Mouse (Mus musculus): Measurements from ENCODE around the gene Itih5.

Gene Itih5

DNA sequence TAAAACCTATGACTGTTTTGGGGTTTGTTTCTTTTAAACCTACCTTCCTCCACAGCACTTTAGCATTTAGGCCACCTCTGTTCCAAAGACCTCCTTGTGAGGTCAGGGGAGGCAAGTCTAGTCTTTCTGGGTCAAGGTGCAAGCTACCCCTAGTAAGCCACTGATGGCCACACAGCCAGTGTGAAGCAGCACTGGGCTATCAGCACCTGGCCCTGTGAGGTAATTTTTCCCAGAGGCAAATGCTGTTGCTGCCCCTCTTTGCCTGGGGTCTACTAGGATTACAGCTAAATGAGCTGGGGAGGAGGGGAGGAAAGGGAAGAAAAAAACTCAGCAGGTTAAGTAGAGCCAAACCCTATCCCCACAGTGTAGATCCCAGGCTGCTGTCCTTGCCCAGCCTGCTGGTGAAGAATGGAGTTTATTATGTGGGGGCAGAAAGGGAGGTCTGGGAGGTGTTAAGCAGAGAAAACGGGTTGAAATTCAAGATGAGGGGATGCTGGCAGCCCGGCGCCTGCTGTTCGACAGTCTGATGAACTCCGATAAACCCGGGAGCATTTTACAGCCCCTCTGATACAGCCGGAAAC lies 110.6 kb downstream of the Itih5 start:
- no peak for DNase-seq

DNA sequence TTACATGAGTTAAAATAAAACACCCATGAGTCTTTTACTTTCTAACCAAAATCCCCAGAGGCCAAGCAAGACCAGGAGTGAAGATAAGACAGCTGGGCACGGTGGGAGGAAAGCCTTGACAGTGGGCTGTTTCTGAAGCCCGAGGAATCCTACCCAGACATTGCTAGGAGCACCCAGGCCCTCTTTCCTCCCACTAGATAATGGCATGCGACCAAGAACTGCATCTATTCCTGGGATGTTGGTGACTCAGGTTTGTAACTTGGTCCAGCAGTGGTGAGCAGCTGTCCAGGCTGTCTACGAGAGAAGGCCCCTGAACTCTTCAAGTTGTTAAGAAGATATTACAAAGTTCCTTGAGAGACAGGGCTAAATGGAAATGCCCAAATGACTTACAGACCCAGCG lies 112.5 kb downstream of the Itih5 start:
- no peak for DNase-seq

DNA sequence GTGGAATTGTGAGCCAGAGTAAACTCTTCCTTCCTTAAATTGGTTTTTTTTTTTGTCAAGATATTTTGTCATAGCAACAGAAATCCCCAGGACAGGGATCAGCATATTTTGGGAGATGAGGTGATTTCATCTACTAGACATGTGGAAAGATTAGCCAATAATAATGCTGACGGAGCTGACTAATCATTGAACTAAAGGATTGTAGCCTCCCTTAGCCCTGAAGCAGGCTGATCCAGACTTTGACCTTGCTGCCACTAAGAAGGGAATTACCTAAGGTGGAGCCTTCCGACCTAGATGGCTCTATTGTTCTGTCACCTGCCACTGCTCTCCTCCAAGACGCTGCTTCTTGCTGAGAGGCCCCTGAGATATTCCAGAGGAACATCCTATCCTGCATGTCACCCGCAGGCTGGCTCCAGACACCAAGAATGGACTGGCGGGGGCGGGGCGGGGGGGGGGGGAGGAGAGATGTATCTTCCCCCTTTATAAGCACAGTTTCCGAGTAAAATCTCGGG lies 119.3 kb downstream of the Itih5 start:
- no peak for DNase-seq

DNA sequence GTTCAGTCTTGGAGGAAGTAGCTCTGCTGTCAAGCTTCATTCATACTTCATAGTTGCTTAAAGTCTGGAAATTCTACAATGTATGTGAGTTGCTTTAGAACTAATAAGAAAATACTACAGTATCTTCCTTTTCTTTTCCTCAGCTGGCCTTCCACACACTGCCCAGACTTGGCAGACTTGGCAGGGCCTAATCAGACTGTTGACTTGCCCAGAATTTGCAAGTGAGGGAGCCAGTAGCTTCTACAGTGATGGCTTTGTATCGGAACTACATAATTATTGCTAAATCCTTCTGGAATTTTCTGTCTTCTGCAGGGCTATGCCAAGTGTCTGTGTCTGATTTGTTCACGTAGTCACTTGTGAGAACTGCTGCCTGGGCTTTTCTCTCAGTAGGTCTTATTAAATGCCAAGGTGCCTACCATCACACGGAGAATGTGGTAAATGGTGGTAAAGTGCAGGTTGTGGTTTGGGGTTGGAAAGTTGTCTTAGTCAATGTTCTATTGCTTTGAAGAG lies 120.2 kb downstream of the Itih5 start:
- no peak for DNase-seq

DNA sequence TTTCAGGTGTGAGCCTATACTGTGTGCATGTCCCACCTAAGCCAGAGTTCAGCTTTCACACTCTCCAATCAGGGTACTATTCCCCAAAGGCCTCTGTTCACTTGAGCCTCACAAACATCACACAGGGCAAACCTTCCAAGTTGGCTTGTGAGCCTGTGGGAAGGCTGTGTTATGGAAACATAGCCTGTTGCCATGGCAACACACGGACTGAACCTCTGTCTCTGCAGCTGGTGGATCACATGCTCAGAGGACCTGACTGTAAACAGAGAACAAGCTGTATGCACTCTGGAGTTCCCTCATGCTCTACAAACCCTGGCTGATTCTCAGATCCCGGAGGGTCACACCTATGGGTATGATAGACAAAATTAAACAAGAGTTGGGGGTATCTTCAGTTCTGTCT lies 122.8 kb downstream of the Itih5 start:
- peak; percentile 74 for DNase-seq

DNA sequence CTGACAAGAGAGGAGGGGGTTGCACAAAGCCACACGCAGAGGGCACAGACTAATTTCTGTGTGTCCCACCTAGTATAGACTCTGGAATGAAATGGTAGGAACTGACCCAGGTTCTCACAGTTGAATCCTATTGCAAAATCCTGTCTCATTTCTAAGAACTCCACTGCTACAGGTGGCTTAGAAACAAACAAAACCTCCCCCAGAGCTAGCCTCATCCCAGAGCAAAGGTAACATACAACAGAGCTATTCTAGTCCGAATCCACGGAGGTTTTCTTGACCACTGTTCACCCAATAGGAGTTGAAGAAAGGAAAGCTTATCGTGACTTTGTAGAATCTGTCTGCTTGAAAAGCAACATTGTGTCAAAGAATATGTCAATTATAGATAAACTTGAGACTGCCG lies 130.3 kb downstream of the Itih5 start:
- no peak for DNase-seq

DNA sequence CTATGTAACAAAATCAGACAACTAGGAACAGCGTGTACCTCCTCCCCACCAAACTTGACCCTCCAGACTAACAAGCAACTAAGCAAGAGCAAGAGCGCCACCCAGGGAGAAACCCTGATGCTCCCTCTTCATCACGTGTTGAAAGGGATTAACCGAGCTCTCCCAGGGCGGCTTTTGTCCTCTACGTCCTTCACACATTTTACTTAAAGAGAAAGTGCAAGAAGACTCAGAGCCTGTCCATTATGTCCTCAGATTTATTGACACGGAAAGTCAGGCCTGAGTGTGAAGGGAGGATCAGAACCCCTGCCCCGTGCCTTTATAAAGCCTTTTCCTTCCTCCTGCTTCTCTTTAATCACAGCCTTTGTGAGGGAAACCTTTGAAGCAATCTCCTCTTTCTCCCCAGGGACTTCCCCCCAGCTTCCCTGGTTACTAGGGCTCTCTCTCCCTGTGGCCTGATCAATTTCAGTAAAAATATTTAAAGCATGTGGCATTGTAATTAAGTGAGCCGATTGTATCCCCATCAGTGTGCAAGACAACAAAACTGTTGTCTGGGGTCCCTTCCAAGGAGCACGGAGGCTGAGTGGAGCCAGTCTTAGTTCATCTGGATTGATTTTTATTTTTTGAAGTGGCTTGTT lies 131.4 kb downstream of the Itih5 start:
- peak; percentile 63 for DNase-seq

DNA sequence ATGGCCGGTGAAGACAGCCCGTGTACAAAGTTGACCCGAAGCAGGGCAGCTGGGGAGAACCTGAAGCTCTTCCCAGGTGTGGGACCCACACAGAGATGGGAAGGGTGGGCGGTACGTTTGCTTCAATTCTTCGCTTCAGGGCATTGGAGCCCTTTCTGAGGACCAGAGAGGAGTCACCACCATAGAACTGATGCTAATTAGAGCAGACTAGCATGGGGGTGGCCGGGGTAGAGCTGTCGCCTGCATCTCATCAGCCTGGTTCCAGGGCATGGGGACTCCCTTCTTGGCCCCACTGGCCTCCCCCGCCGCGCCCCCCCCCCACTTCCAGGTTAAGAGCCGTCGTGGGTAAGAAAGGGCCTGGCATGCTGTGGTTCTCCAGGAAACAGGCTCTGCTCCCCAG lies 132.6 kb downstream of the Itih5 start:
- no peak for DNase-seq

DNA sequence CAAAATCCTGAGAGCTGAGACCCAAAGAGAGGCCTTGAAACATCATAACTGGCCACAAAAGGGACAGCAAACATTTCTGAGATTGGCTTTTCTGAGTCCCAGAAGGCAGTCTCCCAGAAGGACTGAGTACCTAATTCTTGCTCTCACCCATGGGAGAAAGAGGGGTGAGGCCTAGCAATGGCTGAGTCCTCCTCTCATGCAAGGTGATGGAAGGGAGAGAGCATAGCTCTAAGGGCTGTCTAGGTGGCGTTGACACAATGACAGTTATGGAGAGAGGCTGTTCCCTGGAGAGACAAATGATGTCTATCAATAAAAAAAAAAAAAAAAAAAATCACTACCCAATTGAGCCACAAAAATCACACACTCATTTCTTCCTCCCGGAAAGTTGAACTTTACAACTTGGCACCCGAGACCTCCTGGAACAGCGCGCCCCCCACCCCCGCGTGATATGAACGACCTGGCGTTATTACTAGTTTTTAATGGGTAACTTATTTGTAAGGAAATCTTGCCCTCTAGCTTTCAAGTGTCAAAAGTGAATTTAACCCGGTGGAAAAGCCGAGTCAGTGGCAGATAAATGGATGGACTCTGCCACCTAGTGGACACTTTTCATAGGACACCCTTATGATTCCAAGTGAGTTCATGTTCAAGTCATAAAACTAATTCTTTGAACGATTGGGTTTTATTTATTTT lies 134.9 kb downstream of the Itih5 start:
- peak; percentile 81 for DNase-seq

DNA sequence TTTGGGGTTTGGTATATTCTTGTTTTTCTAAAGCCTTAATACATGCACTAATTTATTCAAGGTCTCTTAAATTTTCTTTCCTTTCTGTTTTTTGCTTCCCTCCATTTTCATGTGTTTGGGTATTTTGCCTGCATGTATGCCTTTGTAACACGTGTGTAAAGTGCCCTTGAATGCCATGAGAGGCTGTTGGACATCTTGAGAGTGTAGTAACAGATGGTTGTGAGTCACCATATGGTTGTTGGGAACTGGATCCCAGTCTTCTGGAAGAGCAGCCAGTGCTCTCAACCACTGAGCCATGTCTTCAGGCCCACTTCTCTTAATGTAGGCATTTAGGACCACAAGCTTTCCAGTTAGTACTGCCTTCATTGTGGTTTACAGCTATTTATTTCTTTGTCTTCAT lies 135.5 kb downstream of the Itih5 start:
- DNase-seq: no peak

DNA sequence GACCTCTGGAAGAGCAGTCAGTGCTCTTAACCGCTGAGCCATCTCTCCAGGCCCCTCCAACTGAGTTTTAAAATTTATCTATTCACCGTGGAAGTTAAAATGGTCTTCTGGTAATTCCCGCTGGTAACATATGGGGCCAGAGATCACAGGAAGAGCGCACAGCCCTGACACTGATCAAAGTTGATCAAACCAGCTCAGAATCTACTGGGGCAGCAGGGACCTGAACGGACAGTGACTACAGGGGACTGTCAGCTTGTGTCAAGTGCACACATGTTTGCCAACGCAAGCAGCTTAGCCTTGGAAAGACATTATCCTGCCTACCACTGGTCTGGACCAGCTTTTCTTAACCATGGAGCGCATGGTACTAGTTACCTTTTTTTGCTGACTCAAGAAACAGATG lies 136.7 kb downstream of the Itih5 start:
- no peak for DNase-seq

DNA sequence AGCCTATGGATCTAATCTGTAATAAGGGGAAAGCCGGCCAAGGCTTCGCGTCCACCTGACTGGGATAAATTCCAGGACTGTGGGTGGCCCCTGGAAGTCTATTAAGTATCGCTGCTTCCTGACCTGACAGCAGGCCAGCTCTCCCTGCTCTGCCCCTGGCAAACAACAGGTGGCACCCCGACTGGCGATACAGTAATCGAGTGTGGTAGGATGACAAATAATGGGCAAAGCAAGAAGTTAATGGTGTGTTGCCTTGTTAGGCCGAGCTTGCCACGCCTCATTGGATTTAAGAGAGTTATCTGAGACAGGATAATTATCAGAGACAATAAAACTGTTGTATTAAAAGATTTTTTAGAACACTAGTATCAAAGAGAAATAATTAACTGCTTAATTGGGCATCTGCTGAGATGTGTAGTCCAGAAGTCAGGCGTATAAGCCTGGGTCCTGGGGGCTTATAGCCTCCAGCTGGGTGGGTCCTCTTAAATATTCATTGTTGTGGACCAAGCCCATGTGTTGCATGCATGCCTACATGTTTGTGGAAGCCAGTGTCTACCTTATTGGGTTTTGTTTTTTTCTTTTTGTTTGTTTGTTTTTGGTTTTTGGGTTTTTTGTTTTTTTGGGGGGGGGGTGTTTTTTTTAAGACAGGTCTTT lies 140.3 kb downstream of the Itih5 start:
- peak; percentile 34 for DNase-seq

DNA sequence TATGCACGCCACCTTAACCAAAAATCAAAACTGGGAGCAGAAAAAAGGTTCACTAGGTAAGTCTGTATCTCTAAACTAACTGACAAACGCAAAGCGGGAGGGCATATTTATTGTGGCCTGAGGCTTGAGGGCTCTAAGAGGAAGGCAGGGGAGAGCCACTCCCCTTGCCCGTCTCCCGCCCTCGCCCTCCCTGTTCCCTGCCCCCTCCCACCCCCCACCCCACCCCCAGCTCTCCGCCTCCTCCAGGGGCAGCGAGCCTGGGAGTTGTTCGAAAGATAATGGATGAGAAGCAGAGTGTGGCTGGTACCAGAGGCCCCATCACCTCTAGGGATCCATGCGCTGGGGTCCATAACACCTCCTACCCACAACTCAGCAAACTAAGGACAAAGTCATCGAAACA lies 142.5 kb downstream of the Itih5 start:
- DNase-seq: no peak

DNA sequence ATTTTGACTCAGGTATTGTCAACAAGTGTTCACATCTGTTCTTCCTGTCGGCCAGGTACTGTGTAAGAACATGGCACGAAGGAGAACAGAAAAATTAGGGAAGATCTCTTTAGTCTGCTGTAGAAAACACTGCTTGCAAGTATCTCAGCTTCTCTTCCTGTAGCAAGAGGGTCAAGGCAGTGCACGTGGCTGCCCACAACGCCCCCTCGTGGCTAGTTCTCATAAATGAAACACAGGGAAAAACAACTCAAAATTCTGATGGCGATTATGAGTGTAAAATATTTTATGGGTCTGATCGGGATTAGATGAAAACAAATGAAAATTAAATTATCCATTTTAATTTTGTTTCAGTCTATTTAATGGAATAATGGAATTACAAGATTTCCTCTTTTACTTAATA lies 146.9 kb downstream of the Itih5 start:
- peak; percentile 32 for DNase-seq

DNA sequence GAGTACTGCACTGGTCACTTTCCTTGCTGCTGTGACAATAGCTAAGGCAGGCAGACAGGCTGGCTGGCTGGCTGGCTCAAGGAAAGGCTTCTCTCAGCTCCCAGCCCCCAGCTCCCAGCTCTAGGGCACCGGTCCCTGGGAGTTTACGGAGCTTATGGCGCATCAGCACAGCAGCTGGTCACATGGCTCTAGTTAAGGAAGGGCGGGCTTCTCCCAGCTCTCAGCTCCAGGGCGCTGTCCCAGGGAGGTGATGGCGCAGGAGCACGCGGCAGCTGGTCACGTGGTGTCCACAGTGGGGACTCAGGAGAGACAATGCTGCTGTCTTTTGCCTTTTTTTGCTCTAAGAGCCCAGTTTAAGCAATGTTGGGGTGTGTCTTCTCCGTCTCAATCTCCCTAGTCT lies 147.4 kb downstream of the Itih5 start:
- peak; percentile 32 for DNase-seq

DNA sequence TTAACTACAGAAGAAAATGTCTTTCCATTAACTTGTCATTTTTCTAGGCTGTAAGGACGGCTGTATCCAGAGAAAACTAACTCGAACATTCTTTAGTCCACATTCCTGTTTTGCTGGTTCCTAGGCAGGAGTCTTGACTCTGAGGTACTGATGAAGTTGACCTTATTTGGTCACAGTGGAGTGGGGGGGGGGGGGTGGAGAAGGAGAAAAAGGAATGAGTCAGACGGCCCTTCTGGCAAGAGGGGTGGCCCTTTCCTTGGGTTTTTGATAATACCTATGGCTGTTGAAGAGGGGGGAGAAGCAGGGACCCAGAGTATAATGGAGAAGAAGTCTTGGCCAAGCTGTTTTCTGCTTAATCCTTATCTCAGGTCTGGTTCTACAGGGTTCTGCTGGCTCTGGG lies 148.0 kb downstream of the Itih5 start:
- DNase-seq: no peak

DNA sequence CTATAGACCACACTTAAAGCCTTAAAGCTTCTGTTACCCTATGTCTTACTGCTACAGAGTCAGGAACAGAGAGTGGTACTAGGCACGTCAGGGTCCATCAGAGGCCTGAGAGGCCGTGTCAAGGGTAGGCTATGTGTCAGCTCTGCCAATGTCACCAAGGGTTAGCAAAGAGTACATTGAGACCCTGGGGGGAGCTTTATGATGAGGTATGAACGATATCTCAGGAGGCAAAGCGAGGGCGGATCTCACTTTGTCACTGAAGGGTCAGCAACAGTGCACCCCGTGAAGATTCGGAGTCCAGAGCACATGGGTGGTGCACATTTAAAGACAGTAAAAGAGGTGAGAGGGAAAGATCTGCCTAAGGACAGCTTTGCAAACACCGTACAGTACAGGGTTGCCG lies 148.6 kb downstream of the Itih5 start:
- DNase-seq: no peak

DNA sequence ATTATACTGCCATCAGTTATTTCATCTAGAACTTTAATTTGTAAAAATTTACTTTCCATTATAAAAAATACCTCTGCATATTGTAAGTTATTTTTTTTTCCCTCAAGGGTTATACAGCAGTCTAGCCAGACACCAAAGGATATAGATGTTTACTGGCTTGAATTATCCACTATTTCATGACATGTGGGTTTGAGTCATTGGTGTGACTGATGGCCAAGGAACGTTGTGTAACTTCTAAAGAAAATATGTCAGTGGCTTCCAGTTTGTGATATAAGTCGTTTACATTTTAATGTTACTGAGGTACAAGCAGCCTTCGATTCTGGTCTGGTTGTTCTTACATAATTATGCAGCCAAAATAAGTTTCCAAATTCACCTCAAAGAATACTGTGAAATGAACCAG lies 151.5 kb downstream of the Itih5 start:
- no peak for DNase-seq
